Mouse (Mus musculus) 3134 (cell line): ENCODE results near the gene Adap2.
"Not testable (repeated sequence)": the region's sequence is repeated elsewhere in the genome, so short reads cannot be mapped to it uniquely, and the experiment has no call there.

Source experiments
- DNase-seq: peaks from one replicate; pipeline ENCODE4 v3.0.0-alpha.2; 2011; ENCODE audit warnings: low spot score; ENCODE audit not compliant: insufficient read length; ENCODE audit errors: extremely low read depth

Adap2 gene

GRCm38 (mm10) chr11:80156841-80157240, 2.9 kb downstream of the Adap2 start:
- no peak for DNase-seq

DNA sequence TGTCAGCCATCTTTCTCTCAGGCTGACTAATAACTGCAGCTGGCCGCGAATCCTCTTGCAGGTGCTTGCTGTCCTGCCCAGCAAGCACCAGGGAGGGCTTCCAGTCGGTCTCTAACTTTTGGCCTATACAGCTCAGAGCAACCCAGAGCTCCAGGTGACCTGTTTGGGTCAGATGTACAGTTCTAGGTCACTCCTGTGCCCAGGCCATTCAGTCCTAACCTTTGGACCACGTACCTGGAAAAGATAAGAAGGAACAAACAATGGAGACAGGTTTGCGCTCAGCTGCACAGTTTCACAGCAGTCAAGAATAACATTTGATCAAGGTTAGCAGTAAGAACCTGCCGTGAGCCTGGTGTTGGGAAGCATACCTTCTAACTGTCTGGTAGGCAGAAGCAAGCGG, 5.1 kb downstream of the Adap2 start:
- no peak for DNase-seq

GRCm38 (mm10) chr11:80161041-80161440, 7.1 kb downstream of the Adap2 start:
- DNase-seq, result no peak

DNA sequence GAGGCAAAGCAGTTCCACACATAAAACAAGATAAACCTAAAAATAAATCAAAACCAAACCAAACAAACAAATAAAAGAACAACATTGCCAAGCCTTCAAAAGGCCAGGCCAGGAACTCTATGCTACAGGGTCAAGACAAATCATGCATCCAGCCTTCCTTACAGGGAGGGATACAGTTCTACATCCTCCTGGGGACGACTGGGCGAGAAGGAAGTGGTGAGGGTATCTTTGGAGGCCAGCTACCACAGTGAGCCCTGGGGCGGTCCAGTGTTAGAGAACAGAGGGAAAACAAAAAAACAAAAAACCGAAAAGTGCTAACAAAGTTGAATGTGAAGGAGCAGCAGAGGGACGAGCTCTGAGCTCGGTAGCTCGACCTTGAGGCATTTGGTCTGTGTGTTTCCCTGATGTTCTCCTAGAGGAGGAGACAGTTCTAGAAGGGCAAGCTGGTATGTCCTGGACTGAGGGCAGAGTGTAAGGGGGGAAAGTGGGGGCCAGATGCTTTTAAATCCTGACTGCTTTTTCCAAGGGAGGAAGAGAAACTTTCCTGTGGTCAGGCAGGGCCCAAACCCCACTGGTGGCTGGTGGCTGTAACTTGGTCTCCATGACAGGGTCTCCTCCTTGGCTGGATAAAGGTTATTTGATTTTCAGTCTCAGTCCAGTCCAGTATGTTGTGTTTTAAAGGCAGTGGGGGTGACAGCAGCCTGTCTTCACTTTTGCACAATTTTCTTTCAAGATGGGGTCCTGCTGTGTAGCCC, 9.6 kb downstream of the Adap2 start:
- DNase-seq, result no peak

DNA sequence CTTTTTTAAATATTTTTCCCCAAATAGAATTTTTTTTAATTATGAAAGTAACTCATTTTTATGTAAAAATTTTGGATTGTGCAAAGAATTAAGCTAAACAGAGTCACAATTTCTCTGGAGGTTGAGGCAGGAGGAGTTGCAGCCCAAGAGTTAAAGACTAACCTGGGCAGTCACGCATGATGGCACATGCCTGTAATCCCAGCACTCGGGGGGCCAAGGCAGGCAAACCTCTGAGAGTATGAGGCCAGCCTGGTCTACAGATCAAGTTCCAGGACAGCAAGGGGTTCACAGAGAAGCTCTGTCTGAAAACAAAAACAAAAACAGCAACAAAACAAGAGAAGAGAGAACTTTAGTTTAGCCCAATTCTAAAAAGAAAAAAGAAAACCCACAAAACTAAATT, 10.3 kb downstream of the Adap2 start:
- no peak for DNase-seq

DNA sequence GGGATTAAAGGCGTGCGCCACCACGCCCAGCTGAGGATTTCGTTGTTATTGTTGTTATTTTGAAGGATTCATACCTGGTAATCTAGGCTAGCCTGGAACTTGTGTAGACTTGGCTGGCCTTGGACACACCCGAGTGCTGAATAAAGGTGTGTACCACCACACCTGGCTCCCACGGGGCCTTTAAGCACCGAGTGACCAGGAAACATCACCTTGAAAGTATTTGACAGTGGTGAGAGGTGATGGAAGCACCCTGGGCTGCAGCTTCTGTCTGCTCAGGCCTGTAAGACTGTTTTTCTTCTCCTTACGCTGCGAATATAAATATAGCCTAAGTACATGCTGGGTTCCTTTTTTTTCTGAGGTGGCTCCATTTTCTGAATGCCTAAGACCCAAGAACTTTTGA, 14.2 kb downstream of the Adap2 start:
- no peak for DNase-seq

DNA sequence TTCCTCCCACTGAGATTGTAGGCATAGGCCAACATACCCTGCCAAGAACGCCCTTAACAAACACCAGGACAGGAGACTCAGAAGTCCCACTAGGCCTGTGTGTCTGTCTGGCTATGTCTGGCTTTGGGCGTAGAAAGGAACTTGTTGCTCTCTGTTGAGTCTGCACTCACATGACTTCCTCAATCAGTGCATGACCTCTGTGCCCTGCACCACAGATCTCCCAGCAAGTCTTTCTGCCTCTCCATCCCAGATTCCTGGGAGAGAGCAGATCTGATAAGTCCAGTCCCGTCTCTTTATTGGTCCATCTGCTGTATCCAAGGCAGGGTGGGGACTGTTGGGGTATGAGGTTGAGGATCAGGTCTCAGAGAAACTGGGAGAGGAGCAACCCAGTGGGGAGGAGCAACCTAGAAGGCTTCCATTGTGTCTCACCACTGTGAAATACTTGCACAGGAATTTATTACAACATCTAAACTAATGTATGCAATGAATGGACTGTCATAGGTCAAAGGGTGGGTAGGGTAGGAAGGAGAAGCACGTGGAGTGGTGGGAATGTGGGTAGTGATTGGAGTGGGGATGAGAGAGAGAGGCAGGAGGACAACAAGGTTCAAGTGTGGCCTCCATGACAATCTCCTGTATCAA, 14.8 kb downstream of the Adap2 start:
- DNase-seq, result no peak

DNA sequence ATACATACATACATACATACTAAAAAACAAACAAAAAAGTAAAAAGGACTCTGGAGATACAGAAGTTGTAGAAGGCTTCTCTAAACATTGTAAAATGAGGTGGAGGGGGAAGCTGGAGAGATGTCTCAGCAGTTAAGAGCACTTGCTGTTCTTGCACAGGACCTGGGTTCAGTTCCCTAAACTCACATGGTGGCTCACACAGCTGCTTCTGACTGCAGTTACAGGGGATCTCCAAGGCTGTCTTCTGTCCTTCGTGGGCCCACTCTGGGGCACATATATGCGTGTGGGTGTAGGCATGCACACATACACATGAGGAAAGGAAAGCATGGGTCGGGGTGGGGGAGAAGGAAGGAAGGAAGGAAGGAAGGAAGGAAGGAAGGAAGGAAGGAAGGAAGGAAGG, 15.7 kb downstream of the Adap2 start:
- DNase-seq, result no peak

GRCm38 (mm10) chr11:80170351-80170750, 16.4 kb downstream of the Adap2 start:
- no peak for DNase-seq

DNA sequence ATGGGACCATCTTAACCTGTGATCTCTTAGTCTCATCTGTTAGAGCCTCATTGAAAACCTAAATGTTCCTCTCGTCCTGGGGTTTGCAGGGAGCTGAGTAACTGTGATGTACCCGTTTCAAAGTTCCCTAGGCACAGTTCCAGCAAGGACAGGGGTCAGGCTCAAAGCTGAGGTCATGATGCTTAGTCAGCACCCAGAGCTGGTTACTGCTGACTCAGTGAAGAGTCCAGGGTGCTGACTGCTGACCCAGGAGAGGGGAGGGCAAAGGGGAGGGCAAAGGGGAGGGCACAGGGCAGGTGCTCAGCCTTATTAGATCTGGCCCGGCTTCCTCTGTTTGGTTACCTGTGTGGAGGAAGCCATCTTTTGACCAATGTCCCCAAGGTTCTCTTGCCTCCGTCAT, 18.0 kb downstream of the Adap2 start:
- no peak for DNase-seq

- DNase-seq, result no peak
Observed at GRCm38 (mm10) chr11:80173963-80174670, 20.2 kb downstream of the Adap2 start.

DNA sequence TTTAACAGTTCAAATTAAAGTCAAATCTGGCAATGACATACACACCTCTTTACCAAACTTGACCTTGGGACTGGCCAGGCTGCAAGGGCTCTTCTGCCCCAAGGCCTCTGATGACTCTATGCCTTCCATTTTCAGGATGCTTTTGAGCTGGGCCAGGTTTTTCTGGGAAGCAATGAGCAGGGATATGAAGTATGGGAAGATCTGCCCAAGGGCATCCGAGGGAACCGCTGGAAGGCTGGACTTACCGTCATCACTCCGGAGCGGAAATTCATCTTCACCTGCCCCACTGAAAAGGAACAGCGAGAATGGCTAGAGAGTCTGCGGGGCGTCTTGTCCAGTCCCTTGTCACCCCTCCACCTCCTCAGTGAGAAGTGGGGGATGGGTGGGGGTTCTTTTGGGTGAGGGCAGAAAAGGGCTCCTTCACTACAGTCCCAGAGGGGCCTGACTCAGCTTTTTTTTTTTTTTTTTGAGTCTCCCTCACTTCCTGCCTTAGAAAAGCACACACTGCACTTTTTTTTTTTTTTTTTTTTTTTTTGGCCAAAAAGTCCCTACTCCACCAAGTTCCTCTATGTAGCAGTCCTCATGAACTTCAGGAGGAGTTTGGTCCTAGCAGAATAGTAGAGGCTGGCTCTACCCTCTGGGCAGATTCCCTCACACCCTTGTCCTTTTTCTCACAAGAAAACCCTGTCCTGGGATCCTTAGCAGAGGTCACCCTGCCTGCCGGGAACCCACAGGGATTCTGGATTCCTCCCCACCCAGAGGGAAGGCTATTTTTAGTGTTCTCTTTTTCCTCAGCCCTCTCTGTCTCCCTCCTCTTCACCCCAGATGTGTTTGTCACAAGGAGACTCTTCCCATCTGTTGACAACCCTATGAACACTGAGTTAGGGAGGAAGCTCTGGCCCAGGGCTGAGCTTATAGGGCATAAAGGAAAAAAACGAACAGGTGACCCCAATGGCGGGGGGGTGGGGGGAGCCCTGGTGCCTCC, 23.3 kb downstream of the Adap2 start:
- no peak for DNase-seq

GRCm38 (mm10) chr11:80178316-80178715, 24.4 kb downstream of the Adap2 start:
- no peak for DNase-seq

DNA sequence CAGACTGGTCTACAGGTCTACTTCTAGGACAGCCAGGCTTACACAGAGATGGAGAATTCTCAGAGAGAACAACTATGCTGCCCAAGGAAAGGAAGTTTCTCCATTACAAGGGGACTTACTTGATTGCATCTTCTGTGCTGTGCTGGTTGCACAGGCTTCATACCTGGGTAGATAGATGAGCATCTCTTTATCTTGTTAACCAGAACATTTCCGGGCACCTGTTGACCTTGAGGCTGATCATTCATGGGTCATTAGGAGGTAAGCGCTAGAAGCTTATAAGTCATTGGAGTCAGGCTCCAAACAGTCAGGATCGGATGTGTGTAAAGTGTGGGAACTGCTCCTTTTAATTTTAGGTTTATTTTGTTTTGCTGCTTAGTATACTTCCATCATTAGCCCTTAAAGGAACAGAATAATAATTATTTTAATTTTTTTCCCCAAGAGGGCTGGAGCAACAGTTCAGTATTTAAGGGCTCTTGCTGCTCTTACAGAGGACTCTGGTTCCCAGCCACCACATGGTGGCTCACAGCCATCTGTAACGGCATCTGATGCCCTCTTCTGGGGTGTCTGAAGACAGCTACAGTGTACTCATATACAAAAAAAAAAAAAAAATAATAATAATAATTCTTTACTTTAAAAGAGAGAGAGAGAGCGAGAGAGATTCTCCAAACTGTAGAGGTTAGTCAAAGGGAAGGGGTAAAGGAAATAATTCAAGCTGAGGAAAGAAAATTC, 27.3 kb downstream of the Adap2 start:
- DNase-seq, result no peak

GRCm38 (mm10) chr11:80183054-80183704, 29.3 kb downstream of the Adap2 start:
- DNase-seq, result not testable (repeated sequence)

- DNase-seq, result peak; percentile 95
Observed at GRCm38 (mm10) chr11:80183705-80184255, 29.9 kb downstream of the Adap2 start, which contains the start of gene Rnf135. Gene Rnf135 (plus strand): TSS chr11:80183851.

- no peak for DNase-seq
Observed at GRCm38 (mm10) chr11:80184531-80185071, 30.7 kb downstream of the Adap2 start.

DNA sequence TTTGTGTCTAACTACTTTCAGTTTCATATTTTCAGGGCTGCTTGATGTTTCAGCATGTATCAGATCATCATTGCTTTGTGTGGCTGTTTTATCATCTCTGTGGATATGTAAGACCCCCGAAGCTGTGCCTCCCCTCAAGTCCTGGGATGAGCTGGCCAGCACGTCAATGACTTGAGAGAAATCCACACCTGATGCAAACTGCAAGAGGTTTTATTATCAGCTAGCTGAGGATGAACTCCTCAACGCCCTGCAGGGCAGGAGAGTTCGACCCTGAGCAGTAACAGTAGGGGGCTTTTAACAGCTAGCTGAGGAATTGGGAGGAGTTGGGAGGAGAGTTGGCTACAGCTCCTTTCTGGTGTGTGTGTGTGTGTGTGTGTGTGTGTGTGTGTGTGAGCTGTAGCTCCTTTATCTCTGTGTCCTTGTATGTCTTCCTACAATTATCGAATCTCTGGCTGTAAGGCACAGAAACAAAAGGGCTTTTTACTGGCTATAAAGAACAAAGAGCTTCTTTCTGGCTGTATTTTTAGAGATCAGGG, 31.6 kb downstream of the Adap2 start:
- not testable (repeated sequence) for DNase-seq

DNA sequence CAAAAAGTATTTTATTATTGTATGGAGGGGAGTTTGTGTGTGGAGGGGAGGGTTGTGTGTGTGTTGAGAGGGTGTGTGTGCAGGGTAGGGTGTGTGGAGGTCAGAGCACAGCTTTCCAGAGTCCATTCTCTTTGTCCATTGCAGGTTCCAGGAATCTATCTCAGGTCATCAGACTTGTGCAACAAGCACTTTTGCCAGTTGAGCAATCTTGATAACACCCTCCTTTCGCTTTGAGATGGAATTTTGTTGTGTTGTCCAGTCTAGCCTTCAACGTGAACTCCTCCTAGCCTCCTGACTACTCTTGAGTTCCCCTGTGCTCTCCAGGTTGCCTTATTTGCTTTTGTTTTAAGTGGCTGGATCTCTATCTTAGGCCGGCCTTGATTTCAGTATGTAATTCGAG, 36.4 kb downstream of the Adap2 start:
- DNase-seq, result no peak
